Mouse (Mus musculus) heart, postnatal 0 days (tissue): Measurements from ENCODE around the gene Creb1. TPM values are rescaled to one million over a fixed set of nuclear protein-coding genes. Genes with fewer than 3 reads are reported as not detected.
"Not testable (repeated sequence)": the region's sequence is repeated elsewhere in the genome, so short reads cannot be mapped to it uniquely, and the experiment has no call there.

Source experiments
- ATAC-seq: fragments of 200-750 bp; cut with Nextera tagmentation; 2 replicates; pipeline ENCODE4 v1.8.0; 2017; ENCODE audit warnings: low read depth, moderate number of reproducible peaks, moderate library complexity; ENCODE audit not compliant: insufficient read depth
- DNase-seq: peaks from one replicate; pipeline ENCODE4 v3.0.0-alpha.2; 2016; ENCODE audit warnings: low spot score
- H3K27ac ChIP-seq: fragments of 300-500 bp; sonication (generic); 2 replicates; pipeline ENCODE4 v1.5.1; 2014; ENCODE audit warnings: low read depth, mild to moderate bottlenecking
- H3K27me3 ChIP-seq: fragments of 300-500 bp; sonication (generic); 2 replicates; pipeline ENCODE4 v1.6.1; 2014; ENCODE audit warnings: low read length, mixed read lengths; ENCODE audit not compliant: control insufficient read depth, insufficient read depth
- H3K36me3 ChIP-seq: fragments of 300-500 bp; sonication (generic); replicated peaks from 2 replicates; pipeline ENCODE4 v1.6.1; 2014; ENCODE audit warnings: low read length, mixed read lengths; ENCODE audit not compliant: control insufficient read depth, insufficient read depth
- H3K4me1 ChIP-seq: fragments of 300-500 bp; sonication (generic); 2 replicates; pipeline ENCODE4 v1.6.1; 2014; ENCODE audit warnings: antibody characterized with exemption; ENCODE audit not compliant: control insufficient read depth, insufficient read depth
- H3K4me2 ChIP-seq: fragments of 300-500 bp; sonication (generic); 2 replicates; pipeline ENCODE4 v1.6.1; 2014; ENCODE audit warnings: low read depth, mild to moderate bottlenecking, low read length, moderate library complexity
- H3K4me3 ChIP-seq: fragments of 300-500 bp; sonication (generic); 2 replicates; pipeline ENCODE4 v1.5.1; 2014; ENCODE audit warnings: low read depth, low read length
- H3K9ac ChIP-seq: fragments of 300-500 bp; sonication (generic); replicated peaks from 2 replicates; pipeline ENCODE4 v1.6.1; 2014; ENCODE audit warnings: low read depth, low read length, mixed read lengths
- H3K9me3 ChIP-seq: fragments of 300-500 bp; sonication (generic); replicated peaks from 2 replicates; pipeline ENCODE4 v1.6.1; 2016; ENCODE audit warnings: low read length; ENCODE audit not compliant: control insufficient read depth
- CTCF ChIP-seq: IDR thresholded peaks from 2 replicates; pipeline ENCODE4 v1.5.1; 2016; ENCODE audit warnings: antibody characterized with exemption, control low read depth, low read depth
- EP300 ChIP-seq: IDR thresholded peaks from 2 replicates; pipeline ENCODE4 v1.6.1; 2016; ENCODE audit warnings: antibody characterized with exemption, low read depth
- WGBS: fragments of 180-500 bp; shearing (Covaris S2); extraction: QIAGEN DNeasy Blood & Tissue Kit; methylation state at CpG from one replicate; pipeline ENCODE4 v1.1.7; 2014; 5-methylcytosine and 5-hydroxymethylcytosine counted together
- polyA plus RNA-seq: library from polyadenylated mRNA; unstranded; fragments of >200 nt; fragmentation: Nextera tagmentation; extraction: Ambion mirVana; gene quantifications from 2 replicates; pipeline ENCODE4 v1.2.1, GENCODE M21; 2015
- total RNA-seq: library from RNA; depleted of rRNA; stranded (reverse); fragments of >200 nt; gene quantifications from 2 replicates; pipeline ENCODE4 v1.2.3, GENCODE M21; 2014; ENCODE audit warnings: low replicate concordance

The Creb1 gene
- total and polyA plus RNA-seq, 2 experiments from 2014 or later, result 11.2 to 37.4 TPM

DNA sequence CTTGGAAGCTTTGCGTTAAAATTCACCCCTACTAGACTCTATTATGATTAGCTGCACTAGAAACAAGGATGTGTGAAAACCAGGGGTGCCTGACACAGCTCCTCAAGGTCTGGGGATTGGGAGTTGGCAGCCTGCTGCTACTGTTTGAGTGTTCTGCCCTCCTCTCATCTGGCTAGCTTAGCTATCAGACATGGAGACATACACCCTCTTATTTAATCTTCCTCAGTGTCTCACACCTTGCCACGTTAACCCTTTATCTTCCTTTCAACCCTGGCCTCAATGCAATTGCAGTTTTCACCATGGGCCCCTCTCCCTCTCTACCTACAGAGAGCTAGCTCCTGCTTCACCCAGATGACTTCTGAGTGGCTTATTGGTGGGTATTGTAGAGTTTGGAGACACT is 103.2 kb downstream of the Creb1 start:
- no peaks in the 10 kb centered on the region for H3K36me3 ChIP-seq
- DNase-seq, result no peak
- H3K9ac ChIP-seq, result no peak overlapping the region
- no peak overlapping the region for H3K4me2 ChIP-seq
- H3K27ac ChIP-seq, result no peak overlapping the region
- H3K9me3 ChIP-seq, result no peaks in the 10 kb centered on the region
- ATAC-seq, result no peak
- 29% methylated on average over 2 of the region's 2 CpGs for WGBS
- TF ChIP-seq EP300, result no peak
- no peak for TF ChIP-seq CTCF
- H3K4me3 ChIP-seq, result no peak overlapping the region
- H3K4me1 ChIP-seq, result 0 out of 2 replicates have a peak, but pooled peaks cover 6% of the 10 kb centered on the region
- H3K27me3 ChIP-seq, result no peaks in the 10 kb centered on the region

DNA sequence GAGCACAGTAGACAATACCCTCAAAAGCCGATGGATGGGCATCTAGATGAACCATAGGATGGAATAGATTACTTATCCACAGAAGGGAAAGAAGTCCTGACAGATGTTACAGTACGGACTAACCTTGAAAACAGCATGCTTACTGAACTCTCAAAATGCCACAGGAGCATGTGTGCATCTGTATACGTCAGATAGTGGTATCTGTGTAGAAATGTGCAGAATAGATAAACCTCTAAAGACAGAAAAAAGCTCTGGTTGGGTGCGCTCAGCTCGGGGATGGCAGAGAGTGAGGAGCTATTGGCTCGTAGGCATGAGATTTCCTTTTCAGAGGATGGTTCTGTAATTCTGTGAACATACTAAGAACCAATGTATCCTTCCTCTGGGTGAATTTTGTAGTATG is 106.8 kb downstream of the Creb1 start:
- H3K4me2 ChIP-seq, result no peak overlapping the region
- 0 out of 2 replicates have a peak, but pooled peaks cover 2% of the 10 kb centered on the region for H3K4me1 ChIP-seq
- H3K27ac ChIP-seq, result no peak overlapping the region
- H3K4me3 ChIP-seq, result no peak overlapping the region
- no peaks in the 10 kb centered on the region for H3K9me3 ChIP-seq
- ATAC-seq (no peak), DNase-seq (no peak)
- no peak overlapping the region for H3K9ac ChIP-seq
- no peaks in the 10 kb centered on the region for H3K36me3 ChIP-seq
- no peak for TF ChIP-seq EP300
- no peak for TF ChIP-seq CTCF
- 83% methylated on average over 6 of the region's 6 CpGs for WGBS
- H3K27me3 ChIP-seq, result no peaks in the 10 kb centered on the region

DNA sequence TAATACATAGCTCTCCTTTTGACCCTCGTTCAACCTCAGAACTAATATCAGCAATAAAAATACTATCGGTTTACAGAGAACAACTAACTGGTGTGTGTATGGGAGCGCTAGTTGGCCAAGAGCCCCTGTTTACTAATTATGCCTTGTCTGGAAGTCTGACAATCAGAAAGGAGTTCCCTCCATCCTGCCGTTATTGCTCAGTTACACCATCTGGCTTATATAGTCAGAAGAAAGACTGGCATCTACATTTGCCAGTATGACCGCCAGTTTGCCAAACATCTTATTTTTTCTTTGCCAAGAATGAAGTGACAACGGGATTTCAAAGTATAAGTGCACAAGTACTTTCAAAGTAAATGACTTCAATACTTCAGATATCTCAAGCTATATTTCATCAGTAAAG is 108.6 kb downstream of the Creb1 start:
- no peaks in the 10 kb centered on the region for H3K9me3 ChIP-seq
- no peak for TF ChIP-seq CTCF
- no peak for TF ChIP-seq EP300
- H3K4me2 ChIP-seq, result no peak overlapping the region
- H3K36me3 ChIP-seq, result no peaks in the 10 kb centered on the region
- ATAC-seq, result no peak
- no peaks in the 10 kb centered on the region for H3K4me1 ChIP-seq
- no peak overlapping the region for H3K9ac ChIP-seq
- no peak for DNase-seq
- H3K27ac ChIP-seq, result no peak overlapping the region
- H3K4me3 ChIP-seq, result no peak overlapping the region
- H3K27me3 ChIP-seq, result no peaks in the 10 kb centered on the region
- 87% methylated on average over 6 of the region's 6 CpGs for WGBS

DNA sequence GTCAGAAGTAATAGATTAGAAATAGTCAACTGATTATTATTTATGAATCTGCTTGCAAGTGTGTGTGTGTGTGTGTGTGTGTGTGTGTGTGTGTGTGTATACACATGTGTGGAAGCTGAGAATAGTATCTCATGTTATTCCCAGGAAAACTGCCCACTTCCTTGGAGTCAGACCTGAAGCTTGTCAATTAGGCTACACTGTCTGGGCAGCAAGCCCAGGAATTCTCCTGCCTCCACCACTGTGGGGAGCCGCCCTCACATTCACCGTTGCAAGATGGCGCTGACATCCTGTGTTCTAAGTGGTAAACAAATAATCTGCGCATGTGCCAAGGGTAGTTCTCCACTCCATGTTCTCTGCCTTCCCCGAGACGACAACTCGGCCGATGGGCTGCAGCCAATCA is 110.1 kb downstream of the Creb1 start:
- H3K4me2 ChIP-seq, H3K9ac ChIP-seq, DNase-seq, ATAC-seq, H3K27ac ChIP-seq, H3K36me3 ChIP-seq, H3K4me1 ChIP-seq, H3K27me3 ChIP-seq, H3K9me3 ChIP-seq, H3K4me3 ChIP-seq: not testable (repeated sequence)
- 90% methylated on average over 8 of the region's 8 CpGs for WGBS

- TF ChIP-seq EP300, result no peak
- DNase-seq, result no peak
- no peak for ATAC-seq
- Histone ChIP-seq H3K9ac (no peak overlapping the region), H3K4me1 (no peaks in the 10 kb centered on the region), H3K4me3 (no peak overlapping the region), H3K9me3 (no peaks in the 10 kb centered on the region), H3K4me2 (no peak overlapping the region), H3K36me3 (no peaks in the 10 kb centered on the region), H3K27ac (no peak overlapping the region), H3K27me3 (no peaks in the 10 kb centered on the region)
- 84% methylated on average over 3 of the region's 3 CpGs for WGBS
Measured at GRCm38 (mm10) chr1:64644513-64644912, 112.1 kb downstream of the Creb1 start.

GRCm38 (mm10) chr1:64649362-64650124 is 117.1 kb downstream of the Creb1 start:
- Histone ChIP-seq H3K4me3 (no peak overlapping the region), H3K36me3 (no peaks in the 10 kb centered on the region), H3K9ac (no peak overlapping the region), H3K4me1 (no peaks in the 10 kb centered on the region), H3K4me2 (no peak overlapping the region), H3K27ac (no peak overlapping the region), H3K9me3 (no peaks in the 10 kb centered on the region), H3K27me3 (no peaks in the 10 kb centered on the region)
- TF ChIP-seq EP300, result no peak
- TF ChIP-seq CTCF, result no peak
- no peak; the same call in 1 of the 2 replicates for ATAC-seq
- 60% methylated on average over 11 of the region's 11 CpGs for WGBS
- no peak for DNase-seq
